Mouse (Mus musculus) stomach, postnatal 0 days (tissue): Measurements from ENCODE around the gene Kif14.

Source experiments
- CTCF ChIP-seq: IDR thresholded peaks from 2 replicates; pipeline ENCODE4 v1.5.1; 2016; ENCODE audit warnings: antibody characterized with exemption, low read depth, mild to moderate bottlenecking, moderate library complexity
- EP300 ChIP-seq: optimal IDR thresholded peaks from 2 replicates; pipeline ENCODE3; 2016; ENCODE audit warnings: antibody characterized with exemption

- TF ChIP-seq CTCF (no peak), EP300 (no peak)
Observed at GRCm38 (mm10) chr1:136532556-136532955, 66.4 kb downstream of the Kif14 start.
